Mouse (Mus musculus) right cerebral cortex, postnatal 4 days (tissue): Measurements from ENCODE around the gene Rab3gap2.

Experiments
- DNase-seq: peaks from one replicate; pipeline ENCODE4 v3.0.0-alpha.2; 2022

Rab3gap2 gene

DNA sequence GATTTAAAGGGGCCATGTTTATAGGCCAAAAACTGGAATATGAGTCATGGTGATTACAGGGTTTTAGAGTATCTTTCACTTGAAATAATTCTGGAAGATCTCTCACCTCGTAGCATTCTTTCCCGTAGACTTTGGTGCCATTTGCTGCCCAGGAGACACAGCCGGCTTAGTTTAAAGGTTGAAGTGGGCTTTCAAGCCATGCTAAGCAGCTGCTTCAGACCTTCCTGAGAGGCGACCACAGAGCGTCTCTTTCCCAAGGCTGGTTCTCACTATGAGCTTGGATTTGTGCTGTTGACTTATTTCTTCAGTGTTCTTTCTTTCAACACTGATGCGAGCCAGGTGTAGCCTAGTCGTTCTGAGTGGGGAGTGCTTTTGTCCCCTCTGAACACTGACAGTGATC is 23.8 kb downstream of the Rab3gap2 start:
- DNase-seq = no peak

DNA sequence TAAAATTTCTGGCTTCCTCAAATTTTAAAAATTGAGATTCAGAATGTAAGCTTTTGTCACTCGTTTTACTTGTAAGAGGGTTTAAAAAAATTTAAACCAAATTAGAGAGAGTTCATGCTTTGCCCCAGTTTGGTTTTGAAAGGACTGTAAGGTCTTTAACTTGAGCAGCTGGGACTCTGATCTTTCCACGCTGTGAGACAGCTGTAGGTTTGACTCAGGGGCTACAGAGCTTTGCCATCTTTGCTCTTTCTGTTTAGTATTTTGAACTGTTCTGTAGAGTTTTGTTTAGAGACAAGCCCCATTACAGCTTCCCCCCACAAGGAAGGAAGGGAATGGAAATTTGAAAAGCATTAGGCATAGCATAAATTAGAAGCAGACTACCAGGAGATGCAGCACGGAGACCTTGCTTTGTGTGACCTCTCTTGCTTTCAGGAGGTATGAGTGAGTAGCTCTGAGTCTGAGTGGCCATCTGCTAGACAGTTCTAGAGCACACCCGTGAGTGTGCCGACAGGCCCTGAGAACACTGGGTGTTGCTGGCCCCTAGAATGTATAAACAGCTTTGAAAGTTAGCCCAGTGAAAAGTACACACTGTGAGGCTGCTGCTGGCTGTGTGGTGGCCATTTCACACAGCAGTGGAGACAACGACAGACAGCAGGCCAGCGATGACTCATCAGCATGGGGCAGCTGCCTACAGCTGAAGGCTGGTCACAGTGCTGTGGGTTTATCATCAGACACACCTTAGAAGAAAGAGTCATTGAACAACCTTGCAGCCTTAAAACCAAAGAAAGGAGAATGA is 25.7 kb downstream of the Rab3gap2 start:
- DNase-seq = no peak

DNA sequence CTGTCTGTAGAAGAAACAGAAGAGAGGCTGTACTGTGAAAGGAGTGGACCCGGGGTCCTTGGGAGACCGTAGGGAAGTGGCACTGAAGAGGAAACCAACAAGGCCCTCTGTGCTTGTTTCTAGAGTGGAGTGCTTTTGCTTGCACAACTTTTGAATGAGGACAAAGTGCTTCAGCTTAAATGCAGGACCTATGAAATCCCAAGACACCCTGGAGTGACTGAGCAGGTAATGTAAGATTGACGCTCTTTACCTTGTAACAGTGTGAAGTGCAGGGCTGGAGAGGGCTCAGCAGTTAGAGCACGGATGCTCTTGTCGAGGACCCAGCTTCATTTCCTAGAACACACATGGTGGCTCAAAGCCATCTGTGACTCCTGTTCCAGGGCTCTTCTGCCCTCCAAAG is 31.9 kb downstream of the Rab3gap2 start:
- no peak for DNase-seq

DNA sequence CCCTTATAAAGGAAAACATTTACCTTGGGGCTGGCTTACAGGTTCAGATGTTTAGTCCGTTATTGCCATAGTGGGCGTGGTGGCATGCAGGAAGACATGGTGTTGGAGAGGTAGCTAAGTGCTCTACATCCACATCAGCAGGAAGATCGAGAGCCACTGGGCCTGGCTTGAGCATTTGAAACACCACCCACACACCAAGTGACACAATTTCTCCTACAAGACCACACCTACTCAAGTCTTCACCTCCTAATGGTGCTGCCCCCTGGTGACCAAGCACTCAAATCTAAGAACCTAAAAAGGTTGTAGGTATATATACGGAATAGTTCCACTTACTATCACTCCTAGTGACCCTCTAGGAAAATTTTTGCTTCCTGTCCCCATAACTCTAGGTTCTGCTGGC is 32.6 kb downstream of the Rab3gap2 start:
- DNase-seq = no peak

DNA sequence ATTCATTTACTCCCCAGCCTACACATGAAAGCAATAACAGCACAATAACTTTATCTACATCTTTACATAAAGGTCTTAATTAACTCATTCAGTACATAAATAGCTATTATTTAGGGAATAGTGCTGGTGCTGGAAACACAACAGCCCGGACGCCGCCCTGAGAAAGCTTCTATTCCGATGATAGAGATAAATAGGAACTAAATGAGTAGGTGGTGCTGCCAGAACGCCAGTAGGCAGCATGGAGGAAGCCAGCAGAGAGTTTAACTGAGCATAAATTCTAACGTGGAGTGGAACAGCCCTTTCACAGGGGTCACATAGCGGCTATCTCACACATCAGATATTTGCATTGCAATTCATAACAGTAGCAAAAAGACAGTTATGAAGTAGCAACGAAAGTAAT is 39.1 kb downstream of the Rab3gap2 start:
- no peak for DNase-seq

DNA sequence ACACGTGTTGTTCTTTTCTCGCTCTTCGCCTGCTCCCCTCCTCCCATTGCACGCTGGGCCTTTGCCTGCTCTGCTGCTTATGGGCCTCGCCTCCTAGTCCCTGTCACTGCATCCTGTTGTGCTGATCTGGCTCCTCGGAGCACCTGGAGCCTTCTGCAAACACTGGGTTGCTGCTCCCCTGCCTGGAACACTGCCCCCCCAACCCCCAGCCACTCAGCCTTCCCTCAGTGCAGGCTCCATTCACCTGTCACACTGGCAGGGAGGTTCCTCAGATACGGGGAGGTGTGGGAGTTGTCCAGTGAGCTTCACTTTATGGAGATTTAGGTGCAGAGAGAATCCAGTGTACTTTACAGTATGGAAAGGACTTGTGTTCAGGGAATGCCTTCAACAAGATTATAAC is 41.5 kb downstream of the Rab3gap2 start:
- no peak for DNase-seq

DNA sequence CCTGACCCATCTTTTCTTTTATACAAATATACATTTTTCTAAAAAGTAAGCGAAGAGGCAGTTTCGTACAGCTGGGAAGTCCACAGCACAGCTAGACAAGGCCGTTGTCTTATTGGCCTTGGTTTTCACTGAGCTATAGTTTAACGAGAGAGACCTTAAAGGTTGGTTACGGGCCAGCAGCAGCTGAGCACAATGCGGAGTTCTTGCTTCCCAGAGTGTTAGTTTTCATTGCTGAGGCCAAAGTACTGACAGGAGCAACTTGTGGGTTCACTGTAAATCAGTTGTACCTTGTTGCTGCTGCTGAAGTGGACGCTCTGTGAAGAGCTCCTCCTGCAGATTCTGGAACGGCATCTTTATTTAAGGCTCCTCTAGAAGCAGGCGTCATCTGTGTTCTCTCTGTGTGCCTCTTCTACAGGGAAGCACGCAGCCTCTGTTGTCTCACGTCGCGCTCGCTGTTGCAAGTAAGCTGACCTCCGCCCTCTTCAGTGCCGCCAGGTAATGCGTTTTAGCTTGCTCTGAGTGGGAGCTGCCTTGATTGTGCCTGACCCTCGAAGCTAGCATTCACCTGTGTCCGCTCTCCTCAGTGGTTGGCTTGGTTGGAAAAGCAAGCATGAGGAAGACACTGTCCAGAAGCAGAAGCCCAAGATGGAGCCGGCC is 43.6 kb downstream of the Rab3gap2 start:
- no peak for DNase-seq

DNA sequence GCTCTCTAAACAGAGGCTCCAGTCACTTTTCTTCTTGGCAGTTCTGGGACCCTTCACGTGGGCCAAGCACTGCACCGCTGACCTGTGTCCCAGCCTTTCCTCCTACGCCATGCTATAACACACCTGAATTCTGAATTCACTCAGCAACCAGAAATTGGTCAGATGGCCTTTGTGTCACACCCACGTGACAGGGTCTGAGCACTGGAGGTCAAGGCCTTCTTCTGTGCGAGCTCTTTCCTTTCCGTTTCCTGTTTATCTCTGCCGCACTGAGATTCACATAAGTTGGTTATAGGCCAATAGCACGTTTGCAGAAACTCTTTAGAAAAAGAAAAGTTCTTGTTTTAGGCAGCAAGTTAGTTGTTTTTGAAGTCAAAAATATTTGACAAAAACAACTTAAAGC is 44.8 kb downstream of the Rab3gap2 start:
- DNase-seq = no peak

DNA sequence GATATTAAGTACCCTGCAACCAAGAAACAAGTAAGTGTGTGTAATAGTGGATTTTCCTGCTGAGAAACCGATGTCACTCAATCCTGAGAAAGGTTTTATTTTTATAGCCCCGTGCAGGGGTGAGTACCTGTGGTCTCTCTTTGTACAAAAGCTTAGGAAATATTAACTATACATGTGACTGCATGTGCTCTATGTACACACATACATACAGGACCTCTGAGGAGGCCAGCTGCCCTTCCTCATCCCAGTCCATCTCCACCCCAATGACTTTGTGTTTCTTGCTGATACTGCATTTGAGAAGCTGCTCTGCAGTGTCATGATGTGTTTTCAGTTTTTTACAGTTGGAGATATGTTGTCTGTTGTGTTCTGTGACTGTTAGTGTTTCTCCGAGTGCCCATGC is 48.4 kb downstream of the Rab3gap2 start:
- DNase-seq = no peak

DNA sequence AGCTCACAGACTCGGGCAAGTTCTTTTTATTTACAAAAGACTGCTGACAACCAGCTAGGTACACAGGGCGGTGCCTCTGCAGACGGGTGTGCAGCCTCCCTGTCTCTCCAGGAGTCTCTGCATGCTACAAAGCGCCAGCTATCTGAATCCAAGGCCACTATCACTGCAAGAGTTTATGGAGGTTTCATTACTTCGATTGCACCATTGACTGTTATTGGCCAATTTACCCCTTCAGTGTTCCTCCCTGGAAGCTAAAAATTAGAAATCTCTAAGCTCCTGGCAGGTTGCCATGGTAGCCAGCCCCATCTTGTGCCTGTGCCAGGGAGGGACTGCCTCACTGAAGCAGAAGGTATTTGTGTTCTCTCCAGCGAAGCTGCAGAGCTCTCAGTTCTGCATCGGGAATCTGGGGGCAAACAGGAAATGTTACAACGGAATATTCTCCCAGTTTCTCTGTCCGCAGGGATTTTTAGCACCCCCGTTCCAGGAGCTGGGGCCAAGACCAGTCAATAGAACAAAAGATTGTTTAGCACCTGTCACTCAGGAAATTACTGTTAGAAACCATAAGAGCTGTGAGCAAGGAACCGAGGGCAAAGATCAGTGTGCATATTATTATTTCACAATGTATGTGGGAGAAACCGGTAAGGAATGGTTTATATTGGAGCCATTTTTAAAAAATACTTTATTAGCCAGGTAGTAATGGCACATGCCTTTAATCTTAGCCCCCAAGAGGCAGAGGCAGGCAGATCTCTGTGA is 49.4 kb downstream of the Rab3gap2 start:
- DNase-seq = peak; percentile 62

DNA sequence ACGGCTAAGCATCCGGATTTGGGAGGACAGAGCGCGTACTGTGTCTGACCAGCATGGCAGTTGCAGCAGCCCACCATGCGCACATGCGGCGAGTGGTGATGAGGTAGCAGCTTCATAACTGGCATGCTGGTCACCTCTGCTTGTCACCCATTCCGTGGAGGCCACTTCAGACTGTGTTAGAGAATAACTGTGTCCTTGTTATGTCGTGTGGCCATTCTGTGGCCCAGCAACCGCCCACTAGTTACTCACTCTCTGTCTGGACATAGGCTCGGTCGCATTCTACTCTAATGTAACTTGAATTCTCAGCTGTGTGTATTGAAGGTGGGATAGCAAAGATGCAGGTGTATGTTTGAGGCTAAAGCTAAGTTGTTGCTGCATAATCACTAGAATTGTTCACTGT is 51.4 kb downstream of the Rab3gap2 start:
- no peak for DNase-seq

DNA sequence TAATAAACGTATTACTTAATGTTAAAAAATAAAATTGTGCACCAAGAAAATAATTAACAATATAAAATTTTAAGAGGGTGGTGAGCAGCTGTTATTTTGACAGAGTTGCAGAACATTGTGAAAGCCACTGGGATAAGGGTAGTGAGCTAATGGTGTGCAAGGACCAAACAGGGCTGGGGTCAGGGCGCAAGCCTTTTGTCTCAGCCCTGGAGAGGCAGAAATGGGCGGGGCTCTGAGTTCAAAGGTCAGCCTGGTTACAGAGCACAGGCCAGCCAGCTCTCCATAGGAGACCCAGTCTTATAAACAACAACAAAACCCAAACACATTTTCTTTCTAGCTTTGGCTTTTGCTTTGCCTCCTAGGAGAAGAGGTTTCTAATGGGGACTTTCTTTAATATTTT is 52.8 kb downstream of the Rab3gap2 start:
- DNase-seq = no peak

DNA sequence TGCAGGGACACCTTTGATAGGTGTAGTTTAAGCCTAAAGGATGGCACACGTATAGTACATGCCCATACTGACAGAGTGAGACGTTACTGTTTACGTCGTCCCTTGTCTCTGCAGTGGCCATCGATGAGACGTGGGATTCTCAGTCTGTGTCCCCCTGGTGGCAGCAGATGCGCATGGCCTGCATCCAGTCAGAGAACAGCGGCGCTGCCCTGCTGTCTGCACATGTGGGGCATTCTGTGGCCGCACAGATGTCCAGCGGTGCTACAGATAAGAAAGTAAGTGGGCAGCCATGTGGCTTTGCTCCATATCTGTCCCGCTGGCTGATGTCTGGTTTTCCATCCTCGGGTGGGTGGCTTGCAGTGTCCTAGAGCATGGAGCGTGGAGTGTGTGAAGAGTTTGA is 58.6 kb downstream of the Rab3gap2 start:
- DNase-seq = peak; percentile 41

DNA sequence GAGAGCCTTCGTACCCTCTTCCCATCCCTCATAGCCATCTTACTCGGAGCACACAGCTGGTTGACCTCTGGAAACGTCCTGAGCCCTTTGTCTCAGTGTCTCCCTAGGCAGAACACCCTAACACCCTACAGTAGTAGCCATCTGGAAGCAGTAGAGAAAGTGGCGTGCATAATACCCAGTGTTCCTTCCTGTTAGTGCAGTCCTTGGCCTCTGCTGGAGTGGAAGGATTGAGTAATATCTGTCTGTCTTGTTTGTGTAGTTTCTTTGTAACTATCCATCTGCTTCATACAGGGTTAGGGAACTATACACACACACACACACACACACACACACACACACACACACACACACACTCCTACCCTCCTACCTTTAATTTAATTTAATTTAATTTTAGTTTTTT is 64.8 kb downstream of the Rab3gap2 start:
- no peak for DNase-seq

DNA sequence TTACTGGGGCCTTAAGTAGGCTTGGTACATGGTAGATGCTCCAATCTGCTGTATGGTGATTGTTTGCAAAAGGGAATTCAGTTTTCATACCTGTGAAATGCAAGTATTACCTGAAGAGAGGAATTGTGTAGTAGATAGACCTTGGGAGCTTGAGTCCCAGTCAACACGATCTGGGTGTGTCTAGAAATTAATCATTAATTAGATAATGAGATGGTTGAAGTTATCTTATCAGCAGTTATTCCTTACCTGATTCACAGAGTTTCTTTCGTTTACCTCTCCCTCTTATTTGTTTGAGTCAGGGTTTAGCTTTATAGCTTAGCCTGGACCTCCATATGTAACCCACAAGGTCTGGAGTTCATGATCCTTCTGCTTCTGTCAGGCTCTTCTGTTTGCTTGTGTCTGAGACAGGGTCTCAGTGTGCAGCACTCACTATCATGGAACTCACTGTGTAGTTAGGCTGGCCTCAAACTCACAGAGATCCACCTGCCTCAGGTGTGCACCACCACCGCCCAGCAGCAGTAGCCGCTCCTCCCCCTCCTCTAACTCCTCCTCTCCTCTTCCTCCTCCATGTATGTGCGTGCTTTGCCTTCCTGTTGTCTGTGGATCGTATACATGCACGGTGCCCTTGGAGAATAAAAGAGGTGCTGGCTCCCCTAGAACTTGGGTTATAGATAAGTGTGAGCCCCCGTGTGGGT is 66.6 kb downstream of the Rab3gap2 start:
- DNase-seq = no peak

DNA sequence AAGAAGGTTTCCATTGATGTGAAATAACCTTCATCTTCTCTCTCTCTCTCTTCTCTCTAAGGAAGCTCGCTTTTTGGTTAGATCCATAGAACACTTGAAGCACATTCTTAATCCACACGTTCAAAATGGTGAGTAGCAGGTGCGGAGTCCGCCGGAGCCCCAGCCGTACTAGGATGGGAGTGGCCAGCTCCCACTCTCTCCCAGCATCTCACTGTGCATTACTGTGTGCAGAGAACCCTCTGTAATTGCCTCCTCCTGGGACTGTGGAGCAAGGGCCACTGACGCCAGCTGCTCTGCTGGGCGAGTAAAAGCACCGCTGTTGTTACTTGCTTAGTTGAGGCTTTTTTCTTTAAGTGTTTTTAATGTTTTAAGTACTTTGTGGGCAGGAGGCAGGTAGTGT is 67.5 kb downstream of the Rab3gap2 start:
- no peak for DNase-seq

DNA sequence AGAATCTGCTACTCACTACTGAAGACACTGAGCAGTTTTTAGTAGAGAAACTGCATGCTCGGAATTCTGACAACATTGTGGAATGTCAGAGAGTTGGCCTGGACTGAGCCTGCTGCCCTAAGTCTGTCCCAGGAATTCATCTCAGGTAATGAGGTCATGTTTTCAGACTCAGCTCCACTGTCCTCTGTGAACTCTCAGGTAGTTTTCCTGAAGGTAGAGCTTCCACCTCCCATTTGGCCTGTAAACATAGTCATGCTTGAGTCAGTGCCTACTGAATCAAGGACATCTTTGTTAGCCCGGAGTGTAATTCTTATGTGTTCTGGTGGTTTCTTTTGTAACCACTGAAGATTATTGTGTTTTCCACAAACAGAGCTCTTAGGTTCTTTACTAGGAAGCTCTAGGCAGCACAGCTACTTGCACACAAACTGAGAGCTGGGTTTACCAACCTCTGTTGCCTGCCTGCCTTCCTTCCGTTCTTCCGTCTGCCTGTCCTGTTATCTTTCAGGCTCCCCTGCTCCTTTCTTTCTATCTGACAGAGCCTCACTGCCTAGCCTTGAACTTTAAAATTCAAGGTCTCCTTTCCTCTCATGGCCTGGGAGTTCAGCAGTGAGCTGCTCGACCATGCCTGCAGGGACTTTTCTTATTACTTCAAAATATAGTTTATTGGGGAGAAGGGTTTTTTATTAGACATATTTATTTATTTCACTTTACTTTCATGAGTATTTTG is 71.1 kb downstream of the Rab3gap2 start:
- DNase-seq = no peak

DNA sequence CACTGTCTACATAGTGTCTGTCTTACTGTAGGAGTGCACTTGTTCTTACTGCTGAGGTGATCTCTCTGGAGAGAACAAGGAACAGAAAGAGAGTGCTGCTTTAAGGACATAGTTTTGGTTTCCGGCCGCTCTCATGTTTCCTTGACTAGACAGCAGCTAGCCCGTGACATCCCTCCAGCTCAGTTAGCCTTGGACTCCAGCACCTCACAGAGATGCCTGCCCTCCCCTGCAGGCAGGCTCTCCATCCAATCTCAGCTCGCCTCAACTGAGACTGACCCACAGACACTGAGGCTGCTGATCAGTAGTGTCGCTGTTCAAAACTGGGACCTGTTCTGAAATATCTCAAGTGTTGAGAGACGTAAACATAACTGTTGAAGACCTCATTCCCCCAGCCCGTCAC is 72.1 kb downstream of the Rab3gap2 start:
- no peak for DNase-seq

DNA sequence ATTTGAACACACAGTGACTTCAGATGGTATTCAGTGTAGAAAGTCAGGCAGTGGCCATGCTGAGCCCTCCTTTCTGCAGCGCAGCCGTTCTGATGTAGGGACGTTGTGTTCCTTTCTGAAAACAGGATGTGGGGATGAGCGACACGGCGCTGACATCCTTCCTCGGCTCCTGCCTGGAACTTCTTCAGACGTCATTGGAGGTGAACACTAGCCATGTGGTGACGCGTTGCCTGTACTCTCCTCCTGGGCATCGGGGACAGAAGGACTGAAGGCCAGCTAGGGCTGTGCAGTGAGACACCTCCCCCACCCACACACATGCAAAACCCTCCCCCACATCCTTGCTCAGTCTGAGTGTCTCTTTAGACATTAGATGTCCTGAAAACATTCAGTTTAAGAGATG is 73.1 kb downstream of the Rab3gap2 start:
- DNase-seq = no peak

DNA sequence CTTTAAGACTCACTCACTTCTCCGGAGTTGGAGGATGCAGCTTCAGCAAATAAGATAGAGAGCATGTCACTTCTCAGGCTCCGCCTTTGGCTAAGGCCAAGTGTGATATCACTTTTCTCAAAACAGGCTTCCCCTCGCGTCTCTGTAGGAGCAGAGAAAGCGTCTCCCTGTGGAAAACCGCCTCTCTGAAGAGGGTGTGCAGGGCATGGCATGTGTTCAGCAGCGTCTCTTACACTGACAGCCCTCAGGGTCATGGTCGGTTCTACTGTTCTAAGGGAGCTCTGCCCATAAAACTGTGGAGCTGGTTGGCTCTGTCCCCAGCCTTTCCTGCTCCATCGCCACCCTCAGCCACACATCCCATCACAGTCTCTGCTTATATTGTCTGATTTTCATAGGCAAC is 75.4 kb downstream of the Rab3gap2 start:
- DNase-seq = no peak

DNA sequence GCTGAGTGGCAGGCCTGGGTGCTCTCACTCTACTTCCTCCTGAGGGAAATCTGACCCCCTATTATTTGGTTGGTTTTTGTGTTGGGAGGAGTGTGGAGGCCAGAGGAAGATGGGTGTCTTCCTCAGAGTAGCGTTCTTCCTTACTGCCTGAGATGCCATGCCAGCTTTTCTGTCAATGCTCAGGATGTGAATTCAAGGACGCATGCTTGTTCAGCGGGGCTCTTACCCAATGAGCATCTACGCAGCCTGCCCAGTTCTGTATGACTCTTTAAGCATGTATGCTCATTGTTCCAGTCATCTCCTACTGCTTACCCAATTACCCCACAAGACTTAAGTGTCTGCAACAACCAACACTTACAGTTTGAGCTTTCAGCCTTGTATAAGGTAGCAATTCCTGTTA is 76.7 kb downstream of the Rab3gap2 start:
- DNase-seq = no peak

DNA sequence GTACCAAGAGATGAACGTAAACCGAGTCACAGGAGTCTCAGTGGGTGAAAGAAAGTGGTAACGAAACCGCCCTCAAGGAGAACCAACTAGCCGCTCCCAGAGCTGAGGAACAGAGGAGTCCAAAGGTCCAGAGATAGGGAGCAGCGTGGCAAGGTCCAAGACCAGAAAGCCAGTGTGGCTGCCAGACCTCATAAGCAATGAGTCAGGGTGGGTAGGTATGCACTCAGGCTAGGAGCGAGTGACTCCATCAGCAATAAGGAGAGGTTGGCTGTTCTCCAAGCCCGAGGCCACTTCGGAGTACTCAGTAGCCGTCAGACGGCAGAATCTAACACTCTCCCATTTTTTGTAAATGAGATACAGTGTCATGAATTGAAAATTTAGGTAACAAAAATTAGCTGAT is 78.9 kb downstream of the Rab3gap2 start:
- no peak for DNase-seq

DNA sequence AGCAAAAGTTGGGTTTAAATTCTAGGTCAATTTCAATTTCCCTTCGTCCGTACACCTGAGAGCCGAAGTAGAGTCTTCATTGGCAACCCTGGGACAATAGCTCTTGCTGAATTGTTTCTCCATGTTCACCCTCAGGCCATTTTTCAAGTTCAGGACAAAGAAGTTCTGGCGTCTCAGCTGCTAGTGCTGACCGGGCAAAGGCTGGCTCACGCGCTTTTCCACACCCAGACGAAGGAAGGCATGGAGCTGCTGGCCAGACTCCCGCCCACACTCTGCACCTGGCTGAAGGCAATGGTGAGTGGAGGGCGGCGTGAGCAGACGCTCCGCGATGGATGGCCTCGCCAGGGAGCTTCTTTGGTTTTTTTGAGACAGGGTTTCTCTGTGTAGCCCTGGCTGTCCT is 79.3 kb downstream of the Rab3gap2 start:
- DNase-seq = no peak
